Mouse (Mus musculus) forebrain, embryonic 10.5 days (tissue): ENCODE data around the gene Zfp872. TPM values are rescaled to one million over a fixed set of nuclear protein-coding genes. Genes with fewer than 3 reads are reported as not detected.

Experiments
- DNase-seq: peaks from one replicate; pipeline ENCODE4 v3.0.0-alpha.2; 2017; ENCODE audit warnings: low spot score; ENCODE audit errors: extremely low spot score
- H3K27ac ChIP-seq: fragments of 300-500 bp; sonication (generic); 2 replicates; pipeline ENCODE4 v1.5.1; 2016; ENCODE audit warnings: mild to moderate bottlenecking
- H3K27me3 ChIP-seq: fragments of 300-500 bp; sonication (generic); 2 replicates; pipeline ENCODE4 v1.6.1; 2016; ENCODE audit warnings: mild to moderate bottlenecking; ENCODE audit not compliant: poor library complexity, severe bottlenecking
- H3K36me3 ChIP-seq: fragments of 300-500 bp; sonication (generic); replicated peaks from 2 replicates; pipeline ENCODE4 v1.6.1; 2016; ENCODE audit warnings: mild to moderate bottlenecking, moderate library complexity
- H3K4me1 ChIP-seq: fragments of 300-500 bp; sonication (generic); 2 replicates; pipeline ENCODE4 v1.6.1; 2016
- H3K4me3 ChIP-seq: fragments of 300-500 bp; sonication (generic); 2 replicates; pipeline ENCODE4 v1.5.1; 2016; ENCODE audit warnings: mild to moderate bottlenecking, moderate library complexity
- H3K9me3 ChIP-seq: fragments of 300-500 bp; sonication (generic); 2 replicates; pipeline ENCODE4 v1.6.1; 2016; ENCODE audit warnings: mild to moderate bottlenecking, moderate library complexity
- whole genome bisulfite sequencing: fragments of 180-500 bp; shearing (Covaris S2); methylation state at CpG from one replicate; pipeline ENCODE4 v1.1.7; 2016; 5-methylcytosine and 5-hydroxymethylcytosine counted together
- polyA plus RNA-seq: library from polyadenylated mRNA; unstranded; fragments of >200 nt; fragmentation: Nextera tagmentation; extraction: Ambion mirVana; gene quantifications from 2 replicates; pipeline ENCODE4 v1.2.1, GENCODE M21; 2016

The Zfp872 gene
- polyA plus RNA-seq, 1 experiment from 2014 or later, result 0.32 TPM

- DNase-seq, result no peak
- H3K27me3 ChIP-seq, result peaks cover 18% of the 10 kb centered on the region
- peak overlapping the region; percentile 92 for H3K27ac ChIP-seq
- peak overlapping the region; percentile 76 for H3K4me3 ChIP-seq
- H3K36me3 ChIP-seq, result peaks cover 11% of the 10 kb centered on the region
- 72% methylated on average over 34 of the region's 34 CpGs for WGBS
- H3K4me1 ChIP-seq, result peaks cover 22% of the 10 kb centered on the region
- H3K9me3 ChIP-seq, result no peaks in the 10 kb centered on the region
These were observed 30.2 kb upstream of the Zfp872 start for GRCm38 (mm10) chr9:22157516-22158265.

DNA sequence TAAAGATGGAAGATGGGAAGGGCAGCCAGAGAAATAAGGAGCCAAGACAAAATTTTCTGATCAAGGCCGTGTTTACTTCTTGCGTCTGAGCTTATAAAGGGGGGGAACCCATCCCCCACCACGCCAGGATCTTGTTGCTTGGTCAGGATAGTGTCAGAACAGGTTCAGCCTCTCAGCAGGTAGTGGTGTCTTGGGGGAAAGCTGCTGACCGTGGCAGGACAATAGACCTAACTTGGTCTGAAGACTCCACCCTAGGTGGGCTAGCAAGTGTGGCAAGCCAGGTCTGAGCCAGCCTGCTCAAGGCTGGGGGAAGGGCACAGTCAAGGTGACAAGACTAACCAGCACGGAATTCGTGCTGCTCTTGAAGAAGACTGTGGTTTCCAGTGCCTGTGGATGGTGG, 26.6 kb upstream of the Zfp872 start:
- peaks cover 11% of the 10 kb centered on the region for H3K36me3 ChIP-seq
- 42% methylated on average over 6 of the region's 6 CpGs for WGBS
- no peak for DNase-seq
- no peaks in the 10 kb centered on the region for H3K9me3 ChIP-seq
- no peak overlapping the region for H3K27ac ChIP-seq
- H3K4me3 ChIP-seq, result no peak overlapping the region
- peaks cover 45% of the 10 kb centered on the region for H3K27me3 ChIP-seq
- peaks cover 26% of the 10 kb centered on the region for H3K4me1 ChIP-seq

DNA sequence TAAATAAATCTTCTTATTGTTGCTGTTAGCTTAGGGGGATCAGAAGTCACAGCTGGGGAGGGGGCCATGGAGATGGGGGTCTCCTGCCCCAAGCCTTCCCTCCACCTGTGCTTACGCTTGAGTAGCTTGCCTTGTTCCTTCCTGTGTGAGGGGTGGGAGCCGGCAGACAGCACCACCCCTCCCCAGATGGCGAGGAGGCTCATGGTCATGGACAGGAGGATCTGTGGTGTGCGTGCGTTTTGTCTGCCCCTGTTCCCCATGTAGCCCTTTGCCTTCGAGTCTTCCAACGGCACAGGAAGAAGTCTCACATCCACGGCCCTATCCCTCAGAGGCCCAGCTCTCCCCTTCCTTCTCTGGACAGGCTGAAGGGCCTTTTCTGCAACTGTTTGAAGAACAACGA, 25.6 kb upstream of the Zfp872 start:
- Histone ChIP-seq H3K4me3 (no peak overlapping the region), H3K9me3 (peaks cover 9% of the 10 kb centered on the region; the same call in 1 of the 2 replicates), H3K27ac (no peak overlapping the region), H3K27me3 (peaks cover 45% of the 10 kb centered on the region), H3K36me3 (peaks cover 11% of the 10 kb centered on the region), H3K4me1 (peaks cover 20% of the 10 kb centered on the region)
- DNase-seq, result no peak
- 82% methylated on average over 9 of the region's 9 CpGs for WGBS

DNA sequence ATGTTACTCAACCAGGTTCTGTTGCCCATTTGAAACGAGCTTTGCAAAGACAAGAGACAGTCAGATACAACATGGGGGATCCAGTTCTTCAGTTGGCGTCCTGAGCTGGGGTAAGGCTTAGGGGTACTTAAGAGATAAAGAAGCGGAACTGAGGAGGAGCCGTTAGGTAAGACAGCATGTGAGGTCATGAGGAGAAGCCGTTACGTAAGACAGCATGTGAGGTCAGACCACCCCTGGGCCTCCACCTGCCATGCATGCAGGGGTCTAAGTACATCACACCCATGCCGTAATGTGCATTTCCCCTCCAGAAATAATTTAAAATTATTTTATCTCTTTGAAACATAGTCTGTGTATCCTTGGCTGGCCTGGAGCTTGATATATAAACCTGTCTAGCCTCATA, 25.0 kb upstream of the Zfp872 start:
- Histone ChIP-seq H3K4me1 (peaks cover 14% of the 10 kb centered on the region), H3K27ac (no peak overlapping the region), H3K27me3 (peaks cover 39% of the 10 kb centered on the region), H3K4me3 (no peak overlapping the region), H3K36me3 (peaks cover 10% of the 10 kb centered on the region), H3K9me3 (peaks cover 10% of the 10 kb centered on the region; the same call in 1 of the 2 replicates)
- 87% methylated on average over 7 of the region's 7 CpGs for WGBS
- no peak for DNase-seq

- 1% methylated on average over 53 of the region's 54 CpGs for WGBS
- Histone ChIP-seq H3K27ac (peak overlapping the region; percentile 68), H3K4me3 (peak overlapping the region; percentile 62), H3K36me3 (no peaks in the 10 kb centered on the region), H3K4me1 (peaks cover 12% of the 10 kb centered on the region), H3K27me3 (peaks cover 34% of the 10 kb centered on the region), H3K9me3 (peaks cover 10% of the 10 kb centered on the region; the same call in 1 of the 2 replicates)
- DNase-seq, result peak; percentile 63
These were observed 22.9 kb upstream of the Zfp872 start for GRCm38 (mm10) chr9:22164711-22165668.

DNA sequence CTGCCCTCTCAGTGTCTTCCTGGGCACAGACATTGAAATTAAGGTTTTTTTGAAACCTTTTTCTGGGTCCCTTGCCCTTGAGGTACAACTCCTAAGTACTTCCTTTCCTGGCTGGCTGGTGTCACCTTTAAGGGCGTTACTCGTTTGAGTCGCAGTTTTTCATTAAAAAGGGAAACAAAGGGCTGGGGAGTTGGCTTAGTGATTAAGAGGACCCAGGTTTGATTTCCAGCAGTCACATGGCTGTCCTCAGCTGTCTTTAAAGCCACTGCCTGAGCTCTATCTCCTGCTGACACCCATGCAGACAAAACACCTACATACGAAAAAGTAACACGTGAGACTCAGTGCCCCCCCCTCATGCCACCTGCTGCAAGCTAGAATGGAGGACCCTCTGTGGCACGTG, 21.9 kb upstream of the Zfp872 start:
- DNase-seq, result no peak
- H3K4me3 ChIP-seq, result no peak overlapping the region
- peaks cover 14% of the 10 kb centered on the region for H3K4me1 ChIP-seq
- H3K27me3 ChIP-seq, result peaks cover 34% of the 10 kb centered on the region
- no peak overlapping the region for H3K27ac ChIP-seq
- H3K9me3 ChIP-seq, result peaks cover 10% of the 10 kb centered on the region; the same call in 1 of the 2 replicates
- H3K36me3 ChIP-seq, result no peaks in the 10 kb centered on the region
- WGBS, result 50% methylated on average over 6 of the region's 6 CpGs

DNA sequence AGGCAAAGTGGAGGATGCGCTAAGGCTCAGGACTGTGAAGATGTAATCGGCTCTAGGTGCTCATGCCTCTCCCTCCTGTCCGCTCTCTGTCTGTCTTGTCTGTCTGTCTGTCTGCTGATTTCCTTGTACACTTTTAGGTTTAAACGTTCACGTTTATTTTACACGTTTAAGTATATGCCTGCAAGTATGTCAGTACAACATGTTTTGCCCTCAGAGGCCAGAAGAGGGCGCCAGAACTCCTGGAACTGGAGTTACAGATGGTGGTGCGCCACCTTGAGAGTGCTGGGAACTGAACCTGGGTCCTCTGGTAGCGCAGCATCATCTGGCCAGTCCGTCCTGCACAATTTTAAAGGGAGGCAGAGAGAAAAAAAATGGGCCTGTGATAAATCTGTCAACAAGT, 21.2 kb upstream of the Zfp872 start:
- Histone ChIP-seq H3K36me3 (no peaks in the 10 kb centered on the region), H3K9me3 (peaks cover 10% of the 10 kb centered on the region; the same call in 1 of the 2 replicates), H3K27me3 (peaks cover 34% of the 10 kb centered on the region), H3K4me1 (peaks cover 15% of the 10 kb centered on the region), H3K27ac (no peak overlapping the region), H3K4me3 (no peak overlapping the region)
- 89% methylated on average over 10 of the region's 10 CpGs for WGBS
- DNase-seq, result no peak

DNA sequence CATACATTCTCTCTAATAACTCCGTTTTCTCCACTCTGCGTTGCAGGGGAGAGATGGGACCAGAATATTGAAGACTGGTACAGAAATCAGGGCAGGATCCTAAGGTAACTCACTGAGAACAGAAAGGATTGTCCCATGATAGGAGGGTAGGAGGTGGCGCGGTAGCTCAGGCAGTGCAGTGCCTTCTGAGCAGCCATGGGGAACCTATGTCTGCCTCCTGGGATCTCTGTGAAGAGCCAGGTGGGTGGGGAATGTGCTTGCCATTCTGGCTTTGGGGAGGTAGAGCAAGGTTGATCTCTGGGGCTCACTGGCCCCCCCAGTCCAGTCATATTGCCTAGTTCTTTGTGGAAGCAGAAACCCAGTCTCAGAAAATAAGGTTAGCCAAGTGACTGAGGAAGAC, 20.1 kb upstream of the Zfp872 start:
- peaks cover 28% of the 10 kb centered on the region for H3K27me3 ChIP-seq
- 93% methylated on average over 4 of the region's 4 CpGs for WGBS
- peaks cover 15% of the 10 kb centered on the region for H3K4me1 ChIP-seq

DNA sequence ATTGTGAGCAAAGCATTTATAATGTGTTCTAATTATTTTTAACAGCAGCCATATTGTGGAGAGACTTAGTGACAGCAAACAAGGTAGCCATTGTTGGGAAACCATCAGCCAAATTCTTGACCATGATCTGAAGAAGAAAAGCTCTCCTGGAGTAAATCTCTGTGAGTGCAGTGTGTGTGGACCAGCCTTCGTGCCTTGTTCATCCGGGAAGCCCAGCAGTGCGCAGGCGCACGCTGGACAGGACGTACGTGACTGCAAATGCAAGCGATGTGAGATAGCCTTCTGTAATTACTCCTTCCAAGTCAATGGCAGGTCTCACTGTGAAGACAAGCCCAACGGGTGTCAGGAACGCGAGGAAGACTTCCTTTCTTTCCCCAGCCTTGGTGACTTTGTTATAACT, 18.6 kb upstream of the Zfp872 start:
- no peak overlapping the region for H3K27ac ChIP-seq
- DNase-seq, result no peak
- H3K4me1 ChIP-seq, result peaks cover 15% of the 10 kb centered on the region
- H3K36me3 ChIP-seq, result no peaks in the 10 kb centered on the region
- WGBS, result 94% methylated on average over 11 of the region's 11 CpGs
- H3K9me3 ChIP-seq, result peaks cover 10% of the 10 kb centered on the region; the same call in 1 of the 2 replicates
- H3K4me3 ChIP-seq, result no peak overlapping the region
- H3K27me3 ChIP-seq, result peaks cover 13% of the 10 kb centered on the region

More for the DNA sequence above, 20.1 kb upstream of the Zfp872 start:
- DNase-seq, result no peak
- H3K9me3 ChIP-seq, result peaks cover 10% of the 10 kb centered on the region; the same call in 1 of the 2 replicates
- no peak overlapping the region for H3K27ac ChIP-seq
- H3K36me3 ChIP-seq, result no peaks in the 10 kb centered on the region
- H3K4me3 ChIP-seq, result no peak overlapping the region

DNA sequence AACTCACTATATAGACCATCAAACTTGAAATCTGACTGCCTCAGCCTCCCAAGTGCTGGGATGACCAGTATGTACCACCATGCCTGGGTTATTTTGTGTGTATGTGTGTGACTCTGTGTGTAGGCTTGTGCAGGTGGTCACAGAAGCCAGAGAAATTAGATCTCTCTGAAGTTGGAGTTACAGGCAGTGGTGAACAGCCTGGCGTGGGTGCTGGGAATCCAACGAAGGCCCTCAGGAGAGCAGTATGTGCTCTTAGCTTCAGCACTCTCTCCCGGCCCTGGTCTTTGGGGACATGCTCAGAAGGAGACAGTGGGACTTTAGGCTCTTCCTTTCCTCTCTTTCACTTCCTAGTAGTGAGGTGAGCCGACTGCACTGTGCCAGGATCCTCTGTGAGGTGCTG, 15.6 kb upstream of the Zfp872 start:
- DNase-seq, result no peak
- H3K4me3 ChIP-seq, result no peak overlapping the region
- 0 out of 2 replicates have a peak, but pooled peaks cover 3% of the 10 kb centered on the region for H3K4me1 ChIP-seq
- 91% methylated on average over 4 of the region's 4 CpGs for WGBS
- no peaks in the 10 kb centered on the region for H3K36me3 ChIP-seq
- H3K9me3 ChIP-seq, result peaks cover 16% of the 10 kb centered on the region
- no peak overlapping the region for H3K27ac ChIP-seq
- no peaks in the 10 kb centered on the region for H3K27me3 ChIP-seq

DNA sequence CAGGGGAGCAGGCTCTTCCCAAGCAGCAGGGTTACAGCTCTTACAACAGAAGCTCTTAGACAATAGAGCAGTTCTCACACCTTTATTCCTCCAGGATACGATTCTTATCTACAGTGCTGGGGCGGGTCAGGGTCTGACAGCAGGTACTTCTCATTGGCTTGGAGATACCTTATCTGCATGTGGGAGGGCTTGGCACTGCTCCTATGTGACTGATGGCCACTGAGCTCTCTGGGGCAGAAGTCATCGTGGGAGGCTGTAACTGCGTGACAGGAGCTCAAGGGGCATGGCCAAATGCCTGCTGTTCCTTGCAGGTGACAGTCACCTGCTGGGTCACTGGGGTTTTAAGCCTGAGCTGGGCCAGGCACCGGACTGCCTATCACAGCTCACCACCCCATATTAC, 8.5 kb downstream of the Zfp872 start:
- H3K36me3 ChIP-seq, result 0 out of 2 replicates have a peak, but pooled peaks cover 3% of the 10 kb centered on the region
- peaks cover 35% of the 10 kb centered on the region for H3K9me3 ChIP-seq
- H3K27me3 ChIP-seq, result no peaks in the 10 kb centered on the region
- H3K4me3 ChIP-seq, result no peak overlapping the region
- no peak overlapping the region for H3K27ac ChIP-seq
- H3K4me1 ChIP-seq, result no peaks in the 10 kb centered on the region
- DNase-seq, result no peak
- WGBS, result 44% methylated on average over 5 of the region's 5 CpGs

DNA sequence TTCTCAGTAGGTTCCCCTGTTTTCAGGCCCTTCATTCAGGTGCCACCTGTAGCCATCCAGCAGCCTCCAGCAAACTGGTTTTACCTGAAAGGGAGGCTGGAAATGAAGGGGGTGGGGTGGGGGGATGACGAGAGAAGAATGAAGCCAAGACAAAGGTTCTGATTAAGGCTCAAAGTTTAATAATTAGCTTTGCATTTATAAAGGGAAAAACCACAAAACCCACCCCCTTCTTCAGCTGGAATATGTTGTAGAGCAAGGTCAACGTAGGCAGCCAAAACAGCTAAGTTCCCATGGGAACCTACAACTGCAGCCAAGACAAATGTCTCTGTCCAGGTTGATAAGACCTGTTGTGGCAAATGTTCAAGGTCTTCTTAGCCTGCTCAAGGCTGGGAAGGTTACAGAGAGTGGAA, 25.9 kb downstream of the Zfp872 start:
- Histone ChIP-seq H3K36me3 (no peaks in the 10 kb centered on the region), H3K4me1 (no peaks in the 10 kb centered on the region), H3K9me3 (no peaks in the 10 kb centered on the region), H3K27me3 (no peaks in the 10 kb centered on the region), H3K27ac (no peak overlapping the region), H3K4me3 (no peak overlapping the region)
- WGBS, result 79% methylated on average over 2 of the region's 2 CpGs
- DNase-seq, result no peak
